Mouse (Mus musculus): ENCODE results near the gene Gm5934. TPM values are rescaled to one million over a fixed set of nuclear protein-coding genes. Genes with fewer than 3 reads are reported as not detected.
"Not testable (repeated sequence)": the region's sequence is repeated elsewhere in the genome, so short reads cannot be mapped to it uniquely, and the experiment has no call there.

Gene Gm5934
- not detected for total RNA-seq (2021)

GRCm38 (mm10) chrX:24500660-24501059, at the start of gene Gm5934:
Gene Gm5934 (minus strand): TSS chrX:24500760.
- DNase-seq: not testable (repeated sequence)

Other genes starting within 250 kb of the Gm5934 start
- not detected for gene Gm4297, start 74.1 kb upstream of the Gm5934 start, total RNA-seq (2021)

Measured in heart, postnatal 4 days (tissue).